Mouse (Mus musculus) G1E-ER4 (cell line): ENCODE measurements around the gene Tnfrsf25. TPM values are rescaled to one million over a fixed set of nuclear protein-coding genes. Genes with fewer than 3 reads are reported as not detected.

Source experiments
- GATA1 ChIP-seq: IDR thresholded peaks from one replicate; pipeline ENCODE4 v1.8.0; 2012; ENCODE audit warnings: low read length, inconsistent platforms
- polyA plus RNA-seq: library from polyadenylated mRNA; stranded (reverse); fragments of >175 nt; gene quantifications from 2 replicates; pipeline ENCODE4 v1.2.3, GENCODE M21; 2012

Gene Tnfrsf25
- polyA plus RNA-seq, 1 experiment, result 0.15 TPM

DNA sequence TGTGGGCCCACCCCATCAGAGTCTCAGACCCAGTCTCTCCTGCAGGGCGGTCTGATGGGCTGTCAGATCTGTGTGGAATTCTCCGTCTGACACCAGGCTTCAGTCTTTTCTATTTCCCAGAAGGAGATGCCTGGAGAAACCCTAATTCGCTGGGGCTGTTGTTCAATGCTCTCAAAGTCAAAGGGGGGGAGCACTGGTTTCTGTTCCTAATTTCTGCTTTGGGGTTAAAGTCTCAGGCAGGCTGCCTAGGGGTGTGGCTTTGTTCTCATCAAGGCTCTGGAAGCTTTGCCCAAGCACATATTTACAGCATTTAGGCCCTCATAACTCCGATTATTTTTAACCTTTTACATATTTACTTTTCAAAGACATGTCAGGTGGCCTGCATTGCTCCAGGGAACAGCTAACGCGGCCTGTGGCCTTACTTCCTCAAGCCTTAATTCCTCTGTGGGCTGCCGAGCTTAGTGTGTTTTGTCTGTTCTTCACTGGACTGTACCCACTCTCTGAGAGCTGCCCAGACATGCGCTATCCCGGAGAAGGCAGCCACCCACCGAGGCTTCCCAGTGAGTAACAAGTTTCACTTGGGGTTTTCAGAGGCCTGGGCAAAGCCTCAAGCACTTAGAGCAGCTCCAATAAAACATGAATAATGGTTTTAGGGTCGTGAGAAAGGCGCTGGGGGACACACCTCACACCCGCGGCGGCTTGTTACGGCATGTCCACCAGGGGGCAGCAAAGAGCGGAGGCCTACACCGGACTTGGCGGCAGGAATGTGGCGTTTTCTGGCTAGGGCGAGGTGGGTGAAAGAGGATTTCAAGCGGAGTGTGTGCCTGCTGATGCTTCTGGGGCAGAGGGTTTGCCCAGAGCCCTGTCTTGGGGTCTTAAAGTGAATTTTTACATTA lies 49.5 kb downstream of the Tnfrsf25 start:
- TF ChIP-seq GATA1, result no peak

DNA sequence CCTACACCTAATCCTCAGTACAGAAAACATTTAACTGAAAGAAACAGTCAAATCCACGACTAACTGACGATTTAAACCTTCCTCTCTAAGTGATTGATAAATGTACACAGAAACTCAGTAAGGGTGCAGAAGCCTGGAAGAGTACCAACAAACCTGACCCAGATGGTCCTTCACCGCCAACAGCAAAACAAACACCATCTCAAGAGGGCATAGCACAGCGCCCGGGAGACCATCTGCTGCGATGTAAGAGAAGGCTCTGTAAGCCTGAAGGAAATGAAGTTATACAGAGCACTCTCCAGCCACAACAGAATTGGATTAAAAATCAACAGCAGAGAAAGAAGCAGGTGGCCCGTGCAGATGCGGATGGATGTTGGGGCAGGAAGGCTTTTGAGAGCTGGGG lies 52.3 kb downstream of the Tnfrsf25 start:
- no peak for TF ChIP-seq GATA1

DNA sequence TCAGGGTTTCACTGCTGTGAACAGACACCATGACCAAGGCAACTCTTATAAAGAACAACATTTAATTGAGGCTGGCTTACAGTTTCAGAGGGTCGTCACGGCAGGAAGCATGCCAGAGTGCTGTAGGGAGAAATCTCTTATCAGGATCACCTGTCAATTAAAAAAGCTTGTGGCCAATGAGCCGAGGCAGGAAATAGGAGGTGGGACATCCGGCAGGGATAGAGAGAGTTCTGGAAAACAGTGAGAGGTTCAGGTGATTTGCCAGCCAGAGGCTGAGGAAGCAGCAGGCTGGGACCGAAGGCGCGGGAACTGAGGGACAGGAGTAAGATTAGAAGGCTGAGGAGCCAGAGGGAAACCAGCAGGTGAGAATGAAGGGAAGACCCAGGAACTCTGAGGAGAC lies 53.4 kb downstream of the Tnfrsf25 start:
- no peak for TF ChIP-seq GATA1

Other genes starting within 250 kb of the Tnfrsf25 start
- gene Dnajc11, start 182.2 kb upstream of the Tnfrsf25 start, polyA plus RNA-seq, result 30.1 and 88.7 TPM in 2 replicates
- 8.9 TPM in 2 replicates for gene Thap3, start 126.9 kb upstream of the Tnfrsf25 start, polyA plus RNA-seq
- 3.7 and 4.1 TPM in 2 replicates for gene Phf13, start 119.7 kb upstream of the Tnfrsf25 start, polyA plus RNA-seq
- 10.4 and 12.4 TPM in 2 replicates for gene Klhl21, start 107.1 kb upstream of the Tnfrsf25 start, polyA plus RNA-seq
- gene Zbtb48, start 88.3 kb upstream of the Tnfrsf25 start, polyA plus RNA-seq, result 10.0 and 12.6 TPM in 2 replicates
- gene Tas1r1, start 77.4 kb upstream of the Tnfrsf25 start, polyA plus RNA-seq, result 0.03 TPM in 1 of 2 replicates, not detected in the other
- gene Nol9, start 76.6 kb upstream of the Tnfrsf25 start, polyA plus RNA-seq, result 76.0 and 93.4 TPM in 2 replicates
- 24.4 and 28.5 TPM in 2 replicates for gene Plekhg5, start 43.4 kb upstream of the Tnfrsf25 start, polyA plus RNA-seq
- gene Espn, start 36.4 kb downstream of the Tnfrsf25 start, polyA plus RNA-seq, result 72.2 and 97.9 TPM in 2 replicates
- gene Hes2, start 42.9 kb downstream of the Tnfrsf25 start, polyA plus RNA-seq, result 0.14 and 0.15 TPM in 2 replicates
- 28.6 and 39.4 TPM in 2 replicates for gene Acot7, start 62.2 kb downstream of the Tnfrsf25 start, polyA plus RNA-seq
- gene Gpr153, start 158.3 kb downstream of the Tnfrsf25 start, polyA plus RNA-seq, result 0.11 and 0.15 TPM in 2 replicates
- 0.05 and 0.06 TPM in 2 replicates for gene Hes3, start 175.7 kb downstream of the Tnfrsf25 start, polyA plus RNA-seq
- gene Icmt, start 181.3 kb downstream of the Tnfrsf25 start, polyA plus RNA-seq, result 29.6 and 30.0 TPM in 2 replicates
- gene Rnf207, start 203.1 kb downstream of the Tnfrsf25 start, polyA plus RNA-seq, result not detected in 2 replicates
- 40.4 and 67.9 TPM in 2 replicates for gene Rpl22, start 209.8 kb downstream of the Tnfrsf25 start, polyA plus RNA-seq
- 0.04 TPM in 2 replicates for gene Chd5, start 222.7 kb downstream of the Tnfrsf25 start, polyA plus RNA-seq